Comparison of ENCODE assay signal across 8 mouse cellular contexts in the genomic region with DNA sequence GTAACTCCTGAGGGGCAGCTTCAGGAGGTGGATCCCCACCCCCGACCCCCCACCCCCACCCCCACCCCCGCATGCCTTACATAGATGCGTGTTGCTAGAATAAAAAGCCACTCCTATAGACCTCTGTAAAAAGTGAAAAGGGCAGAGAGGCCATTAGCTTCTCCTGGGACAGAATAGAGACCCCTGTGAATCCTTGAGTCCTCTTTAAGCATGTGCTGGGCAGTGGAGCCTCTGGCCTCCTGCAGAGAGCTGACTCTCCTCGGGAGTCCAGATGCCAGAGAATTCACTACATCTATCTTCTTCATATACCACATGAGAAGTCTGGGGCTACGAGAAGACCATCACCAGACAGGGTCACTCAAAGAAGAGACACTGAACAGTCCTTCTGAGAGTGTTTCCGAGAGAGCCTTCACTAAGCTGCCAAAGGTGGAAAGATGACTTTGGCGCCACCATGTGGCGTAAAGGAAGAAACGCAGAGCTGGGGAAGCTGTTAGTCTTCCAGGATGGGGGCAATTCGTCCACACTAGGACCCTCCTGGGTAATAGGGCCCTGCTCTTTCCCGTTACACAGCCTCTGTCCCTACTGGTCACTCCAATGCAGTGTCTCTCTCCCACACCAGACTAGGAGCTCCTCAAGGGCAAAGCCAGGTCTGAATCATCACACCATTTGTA. TPM values are rescaled to one million over a fixed set of nuclear protein-coding genes. Genes with fewer than 3 reads are reported as not detected.
DNase-seq lines count a peak whose midpoint lies in the region; ATAC-seq and TF ChIP-seq lines count a peak whose summit lies in the region.

No protein-coding gene starts in this region.

- peak; percentile 81 for DNase-seq in 3T3-L1 (ENCODE audit: low read depth, low spot score)
- DNase-seq in Patski (ENCODE audit: low read depth, low spot score): peak; percentile 33
- peak; percentile 56 to 82 for DNase-seq in heart, adult 9 months (ENCODE audit: low spot score in 2 of 2)
- DNase-seq in neural tube, embryonic 11.5 days (ENCODE audit: low spot score): peak; percentile 80
- DNase-seq in stomach, postnatal 0 days (ENCODE audit: low spot score): peak; percentile 48

- ATAC-seq in Patski: peak; percentile 39
- ATAC-seq in kidney, embryonic 15.5 days (replicated peaks; ENCODE audit: low FRiP score): peak; percentile 71
- no peak for ATAC-seq in liver, embryonic 15.5 days (ENCODE audit: insufficient read depth)
- ATAC-seq in neural tube, embryonic 11.5 days (ENCODE audit: insufficient read depth, low FRiP score, low TSS enrichment): peak; percentile 55
- ATAC-seq in stomach, postnatal 0 days (ENCODE audit: low FRiP score, low TSS enrichment): peak; percentile 65

- TF ChIP-seq CTCF in Patski (IDR thresholded peaks at IDR 0.05): peak; percentile 84
- TF ChIP-seq CTCF in cortical plate, adult 2 months (IDR thresholded peaks at IDR 0.05; ENCODE audit: extremely low read depth, insufficient read depth, low read length): peak; percentile 90
- peak; percentile 96 for TF ChIP-seq CTCF in stomach, postnatal 0 days (IDR thresholded peaks at IDR 0.05; ENCODE audit: low read depth)

- no peaks in the 10 kb centered on the region for H3K4me1 ChIP-seq in cortical plate, adult 2 months (ENCODE audit: control insufficient read depth, insufficient read depth, low read length)
- H3K4me1 ChIP-seq in kidney, embryonic 15.5 days: peaks cover 18% of the 10 kb centered on the region
- H3K4me1 ChIP-seq in liver, embryonic 15.5 days (replicated peaks): peaks cover 10% of the 10 kb centered on the region
- no peaks in the 10 kb centered on the region for H3K4me1 ChIP-seq in neural tube, embryonic 11.5 days (ENCODE audit: control insufficient read depth, insufficient read depth, low read length)
- H3K4me1 ChIP-seq in stomach, postnatal 0 days (replicated peaks; ENCODE audit: control insufficient read depth, insufficient read depth): no peaks in the 10 kb centered on the region

- no peak overlapping the region for H3K9ac ChIP-seq in kidney, embryonic 15.5 days
- no peak overlapping the region for H3K9ac ChIP-seq in liver, embryonic 15.5 days
- H3K9ac ChIP-seq in neural tube, embryonic 11.5 days (ENCODE audit: low read length): no peak overlapping the region
- H3K9ac ChIP-seq in stomach, postnatal 0 days (ENCODE audit: low read length): no peak overlapping the region

- H3K27me3 ChIP-seq in Patski: no peaks in the 10 kb centered on the region
- no peaks in the 10 kb centered on the region for H3K27me3 ChIP-seq in kidney, embryonic 15.5 days
- no peaks in the 10 kb centered on the region for H3K27me3 ChIP-seq in liver, embryonic 15.5 days
- no peaks in the 10 kb centered on the region for H3K27me3 ChIP-seq in neural tube, embryonic 11.5 days (ENCODE audit: control insufficient read depth, insufficient read depth, low read length)
- H3K27me3 ChIP-seq in stomach, postnatal 0 days (ENCODE audit: control insufficient read depth, insufficient read depth, low read length): no peaks in the 10 kb centered on the region

- no peak overlapping the region for H3K4me2 ChIP-seq in kidney, embryonic 15.5 days
- no peak overlapping the region for H3K4me2 ChIP-seq in liver, embryonic 15.5 days
- no peak overlapping the region for H3K4me2 ChIP-seq in neural tube, embryonic 11.5 days (ENCODE audit: low read depth)
- no peak overlapping the region for H3K4me2 ChIP-seq in stomach, postnatal 0 days (replicated peaks; ENCODE audit: low read depth)

- CTCF ChIA-PET in Patski (lab: Charles Lee): interaction anchor here (0.8 to 9.3 kb wide), 22 partner anchors 9 to 259 kb away, joined by 3 to 118 read pairs (median 4); no protein-coding TSS in a partner anchor

- H3K27ac ChIP-seq in cortical plate, adult 2 months (ENCODE audit: insufficient read depth, low read length): no peak overlapping the region
- peak overlapping the region; percentile 54; the same call in 1 of the 2 replicates for H3K27ac ChIP-seq in kidney, embryonic 15.5 days
- H3K27ac ChIP-seq in liver, embryonic 15.5 days (replicated peaks): 0 out of 2 replicates have a peak overlapping the region, but pooled peaks have one; percentile 14
- H3K27ac ChIP-seq in neural tube, embryonic 11.5 days (ENCODE audit: low read depth, low read length): no peak overlapping the region
- 0 out of 2 replicates have a peak overlapping the region, but pooled peaks have one; percentile 13 for H3K27ac ChIP-seq in stomach, postnatal 0 days (replicated peaks)

- WGBS in kidney, embryonic 15.5 days: 19% methylated on average over 11 of the region's 11 CpGs
- 16% methylated on average over 11 of the region's 11 CpGs for WGBS in liver, embryonic 15.5 days (ENCODE audit: insufficient replicate concordance)
- 21% methylated on average over 11 of the region's 11 CpGs for WGBS in neural tube, embryonic 11.5 days
- 14% methylated on average over 11 of the region's 11 CpGs for WGBS in stomach, postnatal 0 days

- POLR2A ChIA-PET in Patski (lab: Charles Lee): interaction anchor here (0.8 to 2.1 kb wide), 3 partner anchors 63 to 108 kb away, joined by 3 to 7 read pairs (median 5); no protein-coding TSS in a partner anchor

- no peak for TF ChIP-seq EP300 in stomach, postnatal 0 days (optimal IDR thresholded peaks at IDR 0.05)

- H3K36me3 ChIP-seq in kidney, embryonic 15.5 days: no peaks in the 10 kb centered on the region
- no peaks in the 10 kb centered on the region for H3K36me3 ChIP-seq in liver, embryonic 15.5 days (replicated peaks)
- no peaks in the 10 kb centered on the region for H3K36me3 ChIP-seq in neural tube, embryonic 11.5 days (ENCODE audit: control insufficient read depth, insufficient read depth, low read length)
- no peaks in the 10 kb centered on the region for H3K36me3 ChIP-seq in stomach, postnatal 0 days (ENCODE audit: control insufficient read depth, insufficient read depth, low read length)

- no peaks in the 10 kb centered on the region for H3K9me3 ChIP-seq in kidney, embryonic 15.5 days (replicated peaks)
- no peaks in the 10 kb centered on the region for H3K9me3 ChIP-seq in liver, embryonic 15.5 days (replicated peaks)
- H3K9me3 ChIP-seq in neural tube, embryonic 11.5 days (ENCODE audit: control insufficient read depth, low read length): no peaks in the 10 kb centered on the region
- no peaks in the 10 kb centered on the region for H3K9me3 ChIP-seq in stomach, postnatal 0 days (ENCODE audit: control insufficient read depth, low read length)

- TF ChIP-seq POLR2A in cortical plate, adult 2 months (IDR thresholded peaks at IDR 0.05; ENCODE audit: extremely low read depth, insufficient read depth, low read length): no peak

- in situ Hi-C loops in Patski (cut with MboI; ENCODE audit: low pct_unique_long_range_greater_than_20kb): loop anchor here (25.0 kb wide), 1 partner anchor 461 kb away; no protein-coding TSS in a partner anchor

- no peak overlapping the region for H3K4me3 ChIP-seq in cortical plate, adult 2 months (ENCODE audit: insufficient read depth, low read length)
- no peak overlapping the region for H3K4me3 ChIP-seq in kidney, embryonic 15.5 days (replicated peaks)
- H3K4me3 ChIP-seq in liver, embryonic 15.5 days (replicated peaks): no peak overlapping the region
- H3K4me3 ChIP-seq in neural tube, embryonic 11.5 days (ENCODE audit: low read depth, low read length): no peak overlapping the region
- H3K4me3 ChIP-seq in stomach, postnatal 0 days (ENCODE audit: low read depth, low read length): no peak overlapping the region

RNA-seq across cellular contexts. Expression of a gene that starts 39.0 kb away (rescaled TPM):
- 6.6 TPM for polyA plus RNA-seq in Patski (2021)
- 0.44 and 0.50 TPM in 2 replicates for polyA plus RNA-seq in cortical plate, adult 2 months (2012; rRNA removed)
- polyA plus RNA-seq in kidney, embryonic 15.5 days (2015; fragmentation: Nextera tagmentation; extraction: Ambion mirVana): 1.1 and 1.5 TPM in 2 replicates
- polyA plus RNA-seq in liver, embryonic 15.5 days (2015; fragmentation: Nextera tagmentation; extraction: Ambion mirVana): 1.5 and 2.1 TPM in 2 replicates
- 0.48 and 0.77 TPM in 2 replicates for polyA plus RNA-seq in neural tube, embryonic 11.5 days (2014; fragmentation: Nextera tagmentation; extraction: Ambion mirVana)
- polyA plus RNA-seq in stomach, postnatal 0 days (2015; fragmentation: Nextera tagmentation; extraction: Ambion mirVana): 5.7 and 5.8 TPM in 2 replicates

RNA-seq across cellular contexts. Expression of a gene that starts 41.0 kb away (rescaled TPM):
- polyA plus RNA-seq in Patski (2021): 14.0 TPM
- polyA plus RNA-seq in cortical plate, adult 2 months (2012; rRNA removed): 20.4 and 21.8 TPM in 2 replicates
- 25.7 and 27.1 TPM in 2 replicates for polyA plus RNA-seq in kidney, embryonic 15.5 days (2015; fragmentation: Nextera tagmentation; extraction: Ambion mirVana)
- 4.5 and 4.9 TPM in 2 replicates for polyA plus RNA-seq in liver, embryonic 15.5 days (2015; fragmentation: Nextera tagmentation; extraction: Ambion mirVana)
- 22.5 and 28.5 TPM in 2 replicates for polyA plus RNA-seq in neural tube, embryonic 11.5 days (2014; fragmentation: Nextera tagmentation; extraction: Ambion mirVana)
- polyA plus RNA-seq in stomach, postnatal 0 days (2015; fragmentation: Nextera tagmentation; extraction: Ambion mirVana): 6.4 and 6.9 TPM in 2 replicates

Comparison
In these comparisons a context has a peak if more than half of its experiments do, and no peak if none do; other contexts are left out.
1. H3K27ac ChIP-seq: peak in kidney, embryonic 15.5 days (single experiment), liver, embryonic 15.5 days (single experiment) and stomach, postnatal 0 days (single experiment); none in cortical plate, adult 2 months (single experiment) and neural tube, embryonic 11.5 days (single experiment).
2. Peak in every context shown above with its lines, with median percentiles within 50 percentile points of each other: DNase-seq and CTCF ChIP-seq.